Mouse (Mus musculus) embryonic facial prominence, embryonic 14.5 days (tissue): Measurements from ENCODE around the gene Chpt1. TPM values are rescaled to one million over a fixed set of nuclear protein-coding genes. Genes with fewer than 3 reads are reported as not detected.

ENCODE experiments used
- ATAC-seq: fragments of 200-750 bp; cut with Nextera tagmentation; 2 replicates; pipeline ENCODE4 v1.8.0; 2017; ENCODE audit warnings: low read depth, moderate number of reproducible peaks, moderate TSS enrichment
- DNase-seq: peaks from one replicate; pipeline ENCODE4 v3.0.0-alpha.2; 2015; ENCODE audit warnings: low spot score
- H3K27ac ChIP-seq: fragments of 300-500 bp; sonication (generic); replicated peaks from 2 replicates; pipeline ENCODE4 v1.5.1; 2014; ENCODE audit warnings: low read depth, mild to moderate bottlenecking, low read length, moderate library complexity
- H3K27me3 ChIP-seq: fragments of 300-500 bp; sonication (generic); replicated peaks from 2 replicates; pipeline ENCODE4 v1.6.1; 2014; ENCODE audit warnings: low read length; ENCODE audit not compliant: control insufficient read depth, insufficient read depth
- H3K36me3 ChIP-seq: fragments of 300-500 bp; sonication (generic); 2 replicates; pipeline ENCODE4 v1.6.1; 2014; ENCODE audit warnings: low read length, mixed read lengths; ENCODE audit not compliant: control insufficient read depth, insufficient read depth
- H3K4me1 ChIP-seq: fragments of 300-500 bp; sonication (generic); 2 replicates; pipeline ENCODE4 v1.6.1; 2014; ENCODE audit warnings: antibody characterized with exemption, low read length; ENCODE audit not compliant: control insufficient read depth, insufficient read depth
- H3K4me2 ChIP-seq: fragments of 300-500 bp; sonication (generic); 2 replicates; pipeline ENCODE4 v1.6.1; 2014; ENCODE audit warnings: low read depth, mild to moderate bottlenecking, low read length, moderate library complexity, mixed read lengths
- H3K4me3 ChIP-seq: fragments of 300-500 bp; sonication (generic); 2 replicates; pipeline ENCODE4 v1.5.1; 2014; ENCODE audit warnings: low read depth, mild to moderate bottlenecking, low read length
- H3K9ac ChIP-seq: fragments of 300-500 bp; sonication (generic); 2 replicates; pipeline ENCODE4 v1.6.1; 2014; ENCODE audit warnings: low read depth, mild to moderate bottlenecking, low read length, moderate library complexity, mixed read lengths
- H3K9me3 ChIP-seq: fragments of 300-500 bp; sonication (generic); 2 replicates; pipeline ENCODE4 v1.6.1; 2016; ENCODE audit warnings: low read length; ENCODE audit not compliant: control insufficient read depth
- WGBS: fragments of 180-500 bp; shearing (Covaris S2); extraction: QIAGEN DNeasy Blood & Tissue Kit; methylation state at CpG from one replicate; pipeline ENCODE4 v1.1.7; 2014; 5-methylcytosine and 5-hydroxymethylcytosine counted together
- polyA plus RNA-seq: library from polyadenylated mRNA; unstranded; fragments of >200 nt; fragmentation: Nextera tagmentation; extraction: Ambion mirVana; gene quantifications from 2 replicates; pipeline ENCODE4 v1.2.1, GENCODE M21; 2014

The Chpt1 gene
- polyA plus RNA-seq, 1 experiment from 2014 or later: 35.2 TPM

DNA sequence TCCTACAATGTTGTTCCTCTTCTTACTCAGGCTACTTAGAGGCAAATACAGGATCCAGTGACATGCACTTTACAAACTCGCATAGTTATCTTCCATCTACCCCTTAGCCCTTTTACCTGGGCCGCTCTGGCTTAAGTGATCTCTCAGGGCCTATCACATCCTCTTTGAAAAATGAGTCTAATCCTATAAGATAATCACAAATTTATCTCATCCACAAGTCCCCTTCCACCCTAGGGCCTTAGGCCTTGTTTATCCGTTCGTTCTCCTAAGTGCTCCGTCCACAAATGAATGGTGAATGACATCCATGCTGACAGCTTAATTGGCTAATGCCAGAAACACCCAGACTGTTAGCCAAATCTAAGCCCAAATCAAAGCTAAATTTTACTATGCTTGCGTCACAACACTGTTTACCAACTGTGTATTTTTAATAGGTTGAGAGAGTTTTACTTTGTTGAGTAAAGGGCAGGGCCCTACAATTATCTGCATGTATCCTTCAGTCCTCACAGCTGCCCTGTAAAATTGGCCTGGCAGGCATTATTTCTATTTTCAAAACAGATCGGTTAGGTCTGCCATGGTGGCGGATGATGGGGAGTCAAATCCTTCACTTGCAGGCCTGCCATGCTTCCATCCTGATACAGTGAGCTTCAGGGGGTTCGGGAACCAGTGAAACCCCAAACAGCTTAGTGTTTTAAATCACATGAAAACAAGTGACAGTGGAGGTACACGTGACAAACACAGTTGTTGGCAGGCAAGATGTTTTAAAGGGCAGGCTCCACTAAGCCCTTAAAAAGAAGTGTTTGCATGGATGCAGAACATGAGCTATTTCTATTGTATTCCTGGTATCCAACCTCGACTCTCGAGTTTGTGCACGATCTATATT is 1.7 kb downstream of the Chpt1 start:
- DNase-seq: peak; percentile 26

DNA sequence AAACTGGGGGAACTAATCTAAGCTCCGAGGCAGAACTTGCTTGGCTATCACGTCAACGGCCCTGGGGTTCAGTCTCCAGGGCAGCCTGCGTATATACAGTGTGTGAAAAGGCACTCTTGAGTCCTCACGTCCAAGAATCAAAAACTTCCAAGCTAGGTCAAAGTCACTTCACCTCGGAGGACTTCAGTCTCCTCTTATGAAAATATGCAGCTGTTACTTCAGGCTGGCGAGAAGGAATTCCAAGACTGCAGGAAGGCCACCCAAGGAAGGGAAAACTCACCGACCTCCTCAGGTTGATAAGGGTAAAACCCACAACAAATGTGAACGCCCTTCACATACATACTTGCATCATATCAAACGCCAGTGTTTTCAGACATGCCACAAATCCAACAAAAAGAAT is 2.5 kb downstream of the Chpt1 start:
- Histone ChIP-seq H3K27me3 (no peaks in the 10 kb centered on the region), H3K9ac (no peak overlapping the region), H3K4me3 (no peak overlapping the region), H3K4me1 (peaks cover 18% of the 10 kb centered on the region), H3K27ac (no peak overlapping the region), H3K4me2 (no peak overlapping the region), H3K36me3 (no peaks in the 10 kb centered on the region), H3K9me3 (no peaks in the 10 kb centered on the region)
- no peak for DNase-seq
- WGBS: 53% methylated on average over 10 of the region's 10 CpGs
- ATAC-seq: no peak

More for the DNA sequence above, 1.7 kb downstream of the Chpt1 start:
- ATAC-seq: no peak
- H3K27me3 ChIP-seq: no peaks in the 10 kb centered on the region
- WGBS: 59% methylated on average over 13 of the region's 13 CpGs
- peaks cover 18% of the 10 kb centered on the region for H3K4me1 ChIP-seq
- H3K4me2 ChIP-seq: peak overlapping the region; percentile 72
- no peaks in the 10 kb centered on the region for H3K9me3 ChIP-seq
- H3K4me3 ChIP-seq: no peak overlapping the region
- no peak overlapping the region for H3K9ac ChIP-seq
- H3K27ac ChIP-seq: no peak overlapping the region
- H3K36me3 ChIP-seq: no peaks in the 10 kb centered on the region

GRCm38 (mm10) chr10:88499993-88500392 is 3.9 kb downstream of the Chpt1 start:
- ATAC-seq (no peak), DNase-seq (peak; percentile 16)
- Histone ChIP-seq H3K9ac (no peak overlapping the region), H3K4me2 (no peak overlapping the region), H3K9me3 (no peaks in the 10 kb centered on the region), H3K36me3 (no peaks in the 10 kb centered on the region), H3K27me3 (no peaks in the 10 kb centered on the region), H3K4me1 (peaks cover 18% of the 10 kb centered on the region), H3K4me3 (no peak overlapping the region), H3K27ac (no peak overlapping the region)
- WGBS: 57% methylated on average over 5 of the region's 5 CpGs

- Histone ChIP-seq H3K4me1 (peaks cover 7% of the 10 kb centered on the region; the same call in 1 of the 2 replicates), H3K36me3 (no peaks in the 10 kb centered on the region), H3K9me3 (no peaks in the 10 kb centered on the region), H3K27me3 (no peaks in the 10 kb centered on the region), H3K4me3 (no peak overlapping the region), H3K27ac (no peak overlapping the region), H3K4me2 (no peak overlapping the region), H3K9ac (no peak overlapping the region)
- no peak for DNase-seq
- 45% methylated on average over 11 of the region's 11 CpGs for WGBS
- peak; percentile 9; the same call in 1 of the 2 replicates for ATAC-seq
Observed at GRCm38 (mm10) chr10:88496864-88497564, 6.9 kb downstream of the Chpt1 start.

GRCm38 (mm10) chr10:88494959-88495587 is 8.8 kb downstream of the Chpt1 start:
- Histone ChIP-seq H3K27ac (no peak overlapping the region), H3K9me3 (no peaks in the 10 kb centered on the region), H3K36me3 (no peaks in the 10 kb centered on the region), H3K4me2 (no peak overlapping the region), H3K4me3 (no peak overlapping the region), H3K27me3 (no peaks in the 10 kb centered on the region), H3K4me1 (no peaks in the 10 kb centered on the region), H3K9ac (no peak overlapping the region)
- ATAC-seq (no peak), DNase-seq (no peak)
- 82% methylated on average over 4 of the region's 4 CpGs for WGBS

GRCm38 (mm10) chr10:88492658-88493057 is 11.2 kb downstream of the Chpt1 start:
- Histone ChIP-seq H3K4me1 (no peaks in the 10 kb centered on the region), H3K27me3 (no peaks in the 10 kb centered on the region), H3K27ac (no peak overlapping the region), H3K4me3 (no peak overlapping the region), H3K9ac (no peak overlapping the region), H3K9me3 (no peaks in the 10 kb centered on the region), H3K36me3 (no peaks in the 10 kb centered on the region), H3K4me2 (no peak overlapping the region)
- DNase-seq (no peak), ATAC-seq (no peak)
- WGBS: 76% methylated on average over 8 of the region's 8 CpGs

DNA sequence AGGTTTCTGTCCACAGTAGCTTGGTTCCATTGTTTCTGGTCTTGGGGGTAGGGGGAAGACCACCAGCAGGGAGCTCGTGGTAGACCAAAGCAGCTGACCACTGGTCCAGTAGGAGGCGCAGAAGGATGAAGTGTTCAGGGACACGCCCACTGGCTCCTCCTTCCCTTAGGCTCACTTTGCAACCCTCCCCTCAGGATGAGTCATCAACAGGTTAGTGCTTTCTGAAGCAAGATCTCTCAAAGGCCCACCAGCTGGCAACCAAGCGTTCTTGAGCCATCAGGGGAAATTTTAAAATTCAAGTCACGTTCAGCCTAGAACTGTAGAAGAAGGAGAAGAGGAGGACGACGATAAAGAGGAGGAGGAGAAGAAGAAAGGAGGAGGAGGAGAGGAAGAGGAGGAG is 12.2 kb downstream of the Chpt1 start:
- H3K36me3 ChIP-seq: no peaks in the 10 kb centered on the region
- no peaks in the 10 kb centered on the region for H3K27me3 ChIP-seq
- no peak overlapping the region for H3K4me2 ChIP-seq
- DNase-seq (no peak), ATAC-seq (no peak)
- H3K9me3 ChIP-seq: no peaks in the 10 kb centered on the region
- no peak overlapping the region for H3K4me3 ChIP-seq
- 64% methylated on average over 6 of the region's 7 CpGs for WGBS
- no peak overlapping the region for H3K9ac ChIP-seq
- no peak overlapping the region for H3K27ac ChIP-seq
- no peaks in the 10 kb centered on the region for H3K4me1 ChIP-seq

GRCm38 (mm10) chr10:88488629-88489028 is 15.2 kb downstream of the Chpt1 start:
- H3K4me2 ChIP-seq: no peak overlapping the region
- H3K36me3 ChIP-seq: peaks cover 5% of the 10 kb centered on the region; the same call in 1 of the 2 replicates
- no peak for ATAC-seq
- 85% methylated on average over 5 of the region's 5 CpGs for WGBS
- no peak overlapping the region for H3K4me3 ChIP-seq
- no peak overlapping the region for H3K27ac ChIP-seq
- no peaks in the 10 kb centered on the region for H3K9me3 ChIP-seq
- DNase-seq: no peak
- H3K9ac ChIP-seq: no peak overlapping the region
- H3K27me3 ChIP-seq: no peaks in the 10 kb centered on the region
- H3K4me1 ChIP-seq: no peaks in the 10 kb centered on the region
